ENCODE assay signal across 10 mouse cellular contexts in genomic region chr4:119779561-119780400, GRCm38 (mm10). TPM values are rescaled to one million over a fixed set of nuclear protein-coding genes. Genes with fewer than 3 reads are reported as not detected.
A peak's percentile ranks its signal among the peaks of the same experiment; 100 is the strongest.
DNase-seq lines count a peak whose midpoint lies in the region; ATAC-seq and TF ChIP-seq lines count a peak whose summit lies in the region.
"Had no signal": no experiment of that assay in that cellular context is flagged by ENCODE, and none has a peak within 500 bp of the region (broad histone marks: within the 10 kb centered on the region; RNA-seq: fewer than 3 reads in every experiment).

No protein-coding gene starts in this region.

- DNase-seq in adrenal gland, adult 2 months = peak; percentile 46
- no peak for DNase-seq in adrenal gland, postnatal 25 days
- peak; percentile 11 for DNase-seq in kidney, postnatal 0 days (ENCODE audit: low spot score)
- no peak for DNase-seq in testis, postnatal 10 days (ENCODE audit: low spot score)
- no peak for DNase-seq in midbrain, embryonic 14.5 days
- no peak for DNase-seq in spleen, postnatal 4 days (ENCODE audit: low spot score in 2 of 2)

- no peaks in the 10 kb centered on the region for H3K27me3 ChIP-seq in kidney, postnatal 0 days (ENCODE audit: insufficient read depth, low read length)
- H3K27me3 ChIP-seq in kidney, embryonic 16.5 days (ENCODE audit: insufficient read depth, low read length) = no peaks in the 10 kb centered on the region
- no peaks in the 10 kb centered on the region for H3K27me3 ChIP-seq in testis, adult 2 months (ENCODE audit: control insufficient read depth, insufficient read depth, low read length)
- H3K27me3 ChIP-seq in midbrain, embryonic 14.5 days (ENCODE audit: control insufficient read depth, insufficient read depth, low read length) = no peaks in the 10 kb centered on the region
- H3K27me3 ChIP-seq: kidney, embryonic 15.5 days had no signal

- ATAC-seq in kidney, postnatal 0 days (replicated peaks; ENCODE audit: low FRiP score, low read depth) = no peak
- no peak for ATAC-seq in kidney, embryonic 16.5 days (ENCODE audit: low FRiP score, low TSS enrichment)
- ATAC-seq in midbrain, embryonic 14.5 days (ENCODE audit: low FRiP score, low TSS enrichment) = no peak
- ATAC-seq: liver, embryonic 12.5 days had no signal

- H3K36me3 ChIP-seq in kidney, postnatal 0 days (ENCODE audit: insufficient read depth, low read length) = no peaks in the 10 kb centered on the region
- no peaks in the 10 kb centered on the region for H3K36me3 ChIP-seq in kidney, embryonic 16.5 days (ENCODE audit: insufficient read depth, low read length)
- H3K36me3 ChIP-seq in testis, adult 2 months (ENCODE audit: control insufficient read depth, insufficient read depth, low read length) = no peaks in the 10 kb centered on the region
- H3K36me3 ChIP-seq in midbrain, embryonic 14.5 days (ENCODE audit: control insufficient read depth, insufficient read depth, low read length) = no peaks in the 10 kb centered on the region
- H3K36me3 ChIP-seq: kidney, embryonic 15.5 days; liver, embryonic 12.5 days had no signal

- no peak overlapping the region for H3K27ac ChIP-seq in kidney, postnatal 0 days
- no peak overlapping the region for H3K27ac ChIP-seq in kidney, embryonic 16.5 days (ENCODE audit: low read length)
- H3K27ac ChIP-seq in testis, adult 2 months (ENCODE audit: control insufficient read depth, insufficient read depth, low read depth, low read length) = peak overlapping the region; percentile 50; the same call in 1 of the 2 replicates
- no peak overlapping the region for H3K27ac ChIP-seq in midbrain, embryonic 14.5 days (replicated peaks; ENCODE audit: low read depth, low read length)
- H3K27ac ChIP-seq: kidney, embryonic 15.5 days; liver, embryonic 12.5 days had no signal

- no peak for TF ChIP-seq POLR2A in testis, adult 2 months (IDR thresholded peaks at IDR 0.05; ENCODE audit: control insufficient read depth, low read depth, low read length)

- H3K4me3 ChIP-seq in kidney, postnatal 0 days (replicated peaks; ENCODE audit: low read depth, low read length) = no peak overlapping the region
- H3K4me3 ChIP-seq in kidney, embryonic 16.5 days (ENCODE audit: low read length) = no peak overlapping the region
- H3K4me3 ChIP-seq in testis, adult 2 months (ENCODE audit: control insufficient read depth, low read depth, low read length) = no peak overlapping the region
- H3K4me3 ChIP-seq in midbrain, embryonic 14.5 days (replicated peaks; ENCODE audit: low read depth, low read length) = no peak overlapping the region
- H3K4me3 ChIP-seq: kidney, embryonic 15.5 days; liver, embryonic 12.5 days had no signal

- no peak overlapping the region for H3K9ac ChIP-seq in kidney, postnatal 0 days (ENCODE audit: low read depth, low read length)
- H3K9ac ChIP-seq in kidney, embryonic 16.5 days (replicated peaks; ENCODE audit: low read length) = no peak overlapping the region
- H3K9ac ChIP-seq in midbrain, embryonic 14.5 days (replicated peaks; ENCODE audit: low read length) = no peak overlapping the region
- H3K9ac ChIP-seq: kidney, embryonic 15.5 days; liver, embryonic 12.5 days had no signal

- WGBS in kidney, postnatal 0 days = 49% methylated on average over 5 of the region's 5 CpGs
- WGBS in kidney, embryonic 16.5 days = 39% methylated on average over 5 of the region's 5 CpGs
- WGBS in midbrain, embryonic 14.5 days = 61% methylated on average over 5 of the region's 5 CpGs

- TF ChIP-seq CTCF in kidney, postnatal 0 days (IDR thresholded peaks at IDR 0.05; ENCODE audit: low read depth) = no peak
- TF ChIP-seq CTCF in testis, adult 2 months (IDR thresholded peaks at IDR 0.05; ENCODE audit: control insufficient read depth, insufficient read depth, insufficient replicate concordance, low read depth, low read length) = no peak

- peaks cover 4% of the 10 kb centered on the region; the same call in 1 of the 2 replicates for H3K4me1 ChIP-seq in kidney, postnatal 0 days (replicated peaks; ENCODE audit: insufficient read depth, low read length)
- H3K4me1 ChIP-seq in kidney, embryonic 16.5 days (ENCODE audit: insufficient read depth, low read length) = 0 out of 2 replicates have a peak, but pooled peaks cover 3% of the 10 kb centered on the region
- peaks cover 2% of the 10 kb centered on the region; the same call in 1 of the 2 replicates for H3K4me1 ChIP-seq in testis, adult 2 months (ENCODE audit: control insufficient read depth, insufficient read depth, low read length)
- no peaks in the 10 kb centered on the region for H3K4me1 ChIP-seq in midbrain, embryonic 14.5 days (ENCODE audit: control insufficient read depth, insufficient read depth, low read length)
- H3K4me1 ChIP-seq: kidney, embryonic 15.5 days; liver, embryonic 12.5 days had no signal

- H3K9me3 ChIP-seq in kidney, postnatal 0 days (replicated peaks; ENCODE audit: low read length) = no peaks in the 10 kb centered on the region
- H3K9me3 ChIP-seq in kidney, embryonic 16.5 days (ENCODE audit: low read length) = no peaks in the 10 kb centered on the region
- H3K9me3 ChIP-seq in midbrain, embryonic 14.5 days (ENCODE audit: control insufficient read depth, low read length) = no peaks in the 10 kb centered on the region
- H3K9me3 ChIP-seq: kidney, embryonic 15.5 days; liver, embryonic 12.5 days had no signal

- H3K4me2 ChIP-seq in kidney, postnatal 0 days (ENCODE audit: low read length) = no peak overlapping the region
- no peak overlapping the region for H3K4me2 ChIP-seq in kidney, embryonic 16.5 days (replicated peaks; ENCODE audit: low read depth, low read length)
- no peak overlapping the region for H3K4me2 ChIP-seq in midbrain, embryonic 14.5 days (ENCODE audit: low read length)
- H3K4me2 ChIP-seq: kidney, embryonic 15.5 days; liver, embryonic 12.5 days had no signal

RNA-seq across cellular contexts. Expression of gene Hivep3, which starts 46.2 kb away (rescaled TPM):
- 10 to 100 TPM in 1 of 2 experiments, 1 to 10 TPM in 1; 8.3 to 12.9 TPM for total RNA-seq in adrenal gland, adult 2 months (2021)
- polyA plus RNA-seq in adrenal gland, adult 2 months (2012; rRNA removed) = 4.3 and 5.8 TPM in 2 replicates
- 7.5 and 8.5 TPM in 2 replicates for total RNA-seq in adrenal gland, postnatal 25 days (2021)
- 8.3 TPM in 2 replicates for polyA plus RNA-seq in kidney, postnatal 0 days (2015; fragmentation: Nextera tagmentation; extraction: Ambion mirVana)
- polyA plus RNA-seq in kidney, embryonic 16.5 days (2015; fragmentation: Nextera tagmentation; extraction: Ambion mirVana) = 6.6 and 7.0 TPM in 2 replicates
- 1.7 and 2.0 TPM in 2 replicates for polyA plus RNA-seq in testis, adult 2 months (2012; rRNA removed)
- 17.1 and 17.2 TPM in 2 replicates for polyA plus RNA-seq in midbrain, embryonic 14.5 days (2014; fragmentation: Nextera tagmentation; extraction: Ambion mirVana)

Comparison
In these comparisons a context has a peak if more than half of its experiments do, and no peak if none do; other contexts are left out.
1. DNase-seq: peak in adrenal gland, adult 2 months (single experiment) and kidney, postnatal 0 days (single experiment); none in adrenal gland, postnatal 25 days (single experiment), testis, postnatal 10 days (single experiment), midbrain, embryonic 14.5 days (single experiment) and spleen, postnatal 4 days (0 of 2).